Mouse (Mus musculus) WW6 (cell line): ENCODE results near the gene Dnttip2.
"Not testable (repeated sequence)": the region's sequence is repeated elsewhere in the genome, so short reads cannot be mapped to it uniquely, and the experiment has no call there.

ENCODE experiments used
- DNase-seq: peaks from one replicate; pipeline ENCODE4 v3.0.0-alpha.2; 2013; ENCODE audit warnings: low read depth, low spot score

The Dnttip2 gene

GRCm38 (mm10) chr3:122289344-122289743 is 15.2 kb downstream of the Dnttip2 start:
- DNase-seq, result not testable (repeated sequence)

- DNase-seq, result no peak
Observed at GRCm38 (mm10) chr3:122290696-122291095, 16.5 kb downstream of the Dnttip2 start.

- no peak for DNase-seq
Observed at GRCm38 (mm10) chr3:122291828-122292227, 17.6 kb downstream of the Dnttip2 start.

GRCm38 (mm10) chr3:122292300-122293222 is 18.4 kb downstream of the Dnttip2 start:
- no peak for DNase-seq

- no peak for DNase-seq
Observed at GRCm38 (mm10) chr3:122293223-122293953, 19.2 kb downstream of the Dnttip2 start.

- DNase-seq, result peak; percentile 86
Observed at GRCm38 (mm10) chr3:122293954-122294850, 20.0 kb downstream of the Dnttip2 start, which contains the start of gene Bcar3. TSS of gene Bcar3 (plus strand) at chr3:122294136.

GRCm38 (mm10) chr3:122295511-122295910 is 21.3 kb downstream of the Dnttip2 start:
- no peak for DNase-seq

GRCm38 (mm10) chr3:122296979-122297378 is 22.8 kb downstream of the Dnttip2 start:
- DNase-seq, result no peak

- DNase-seq, result no peak
Observed at GRCm38 (mm10) chr3:122300983-122301919, 27.1 kb downstream of the Dnttip2 start.

GRCm38 (mm10) chr3:122304560-122304959 is 30.4 kb downstream of the Dnttip2 start:
- DNase-seq, result no peak

GRCm38 (mm10) chr3:122307894-122308671 is 33.9 kb downstream of the Dnttip2 start:
- no peak for DNase-seq

- no peak for DNase-seq
Observed at GRCm38 (mm10) chr3:122308981-122309380, 34.8 kb downstream of the Dnttip2 start.

- DNase-seq, result no peak
Observed at GRCm38 (mm10) chr3:122312078-122312477, 37.9 kb downstream of the Dnttip2 start.

GRCm38 (mm10) chr3:122312936-122313629 is 38.9 kb downstream of the Dnttip2 start:
- no peak for DNase-seq

- DNase-seq, result no peak
Observed at GRCm38 (mm10) chr3:122313936-122314335, 39.7 kb downstream of the Dnttip2 start.

GRCm38 (mm10) chr3:122316621-122317020 is 42.4 kb downstream of the Dnttip2 start:
- no peak for DNase-seq

- DNase-seq, result no peak
Observed at GRCm38 (mm10) chr3:122317339-122317738, 43.2 kb downstream of the Dnttip2 start.

- no peak for DNase-seq
Observed at GRCm38 (mm10) chr3:122322226-122322625, 48.0 kb downstream of the Dnttip2 start.

- DNase-seq, result no peak
Observed at GRCm38 (mm10) chr3:122323841-122324240, 49.7 kb downstream of the Dnttip2 start.
